Mouse (Mus musculus): ENCODE data around the gene Calca. TPM values are rescaled to one million over a fixed set of nuclear protein-coding genes. Genes with fewer than 3 reads are reported as not detected.

Calca gene
- polyA plus RNA-seq, 1 experiment from 2014 or later, result 2.7 TPM

Other genes starting within 250 kb of the Calca start
- 2.8 and 3.6 TPM in 2 replicates for gene Pde3b, start 221.1 kb downstream of the Calca start, polyA plus RNA-seq (2015; fragmentation: Nextera tagmentation; extraction: Ambion mirVana)
- gene Cyp2r1, start 73.4 kb downstream of the Calca start, polyA plus RNA-seq (2015; fragmentation: Nextera tagmentation; extraction: Ambion mirVana), result 1.6 and 2.0 TPM in 2 replicates
- 1.7 and 2.3 TPM in 2 replicates for gene Calcb, start 82.3 kb upstream of the Calca start, polyA plus RNA-seq (2015; fragmentation: Nextera tagmentation; extraction: Ambion mirVana)
- gene Insc, start 107.3 kb upstream of the Calca start, polyA plus RNA-seq (2015; fragmentation: Nextera tagmentation; extraction: Ambion mirVana), result 19.7 and 20.2 TPM in 2 replicates

All from intestine, embryonic 15.5 days (tissue).